Mouse (Mus musculus): ENCODE data around the gene Grb2. TPM values are rescaled to one million over a fixed set of nuclear protein-coding genes. Genes with fewer than 3 reads are reported as not detected.
A peak's percentile ranks its signal among the peaks of the same experiment; 100 is the strongest.

Gene Grb2
- total RNA-seq, 2 experiments from 2014 or later = 122 to 144 TPM

- no peak for DNase-seq
- intact Hi-C loops (cut with DNase I) = loop anchor here (5.0 kb wide), 1 partner anchor 231 kb away; no protein-coding TSS in a partner anchor
Observed at GRCm38 (mm10) chr11:115713447-115713846, 5.0 kb upstream of the Grb2 start.

- intact Hi-C loops (cut with DNase I) = loop anchor here (5.0 kb wide), 1 partner anchor 230 kb away; no protein-coding TSS in a partner anchor
- DNase-seq = no peak
Observed at GRCm38 (mm10) chr11:115712674-115713298, 4.4 kb upstream of the Grb2 start.

- intact Hi-C loops (cut with DNase I) = loop anchor here (5.0 kb wide), 1 partner anchor 230 kb away; no protein-coding TSS in a partner anchor
- no peak for DNase-seq
Observed at GRCm38 (mm10) chr11:115712268-115712667, 3.9 kb upstream of the Grb2 start.

GRCm38 (mm10) chr11:115711133-115711532 is 2.7 kb upstream of the Grb2 start:
- no peak for DNase-seq
- intact Hi-C loops (cut with DNase I) = loop anchor here (5.0 kb wide), 1 partner anchor 229 kb away; no protein-coding TSS in a partner anchor

- no peak for DNase-seq
- intact Hi-C loops (cut with DNase I) = loop anchor here (5.0 kb wide), 1 partner anchor 228 kb away; no protein-coding TSS in a partner anchor
Observed at GRCm38 (mm10) chr11:115709829-115710559, 1.6 kb upstream of the Grb2 start.

GRCm38 (mm10) chr11:115708956-115709828 is 795 bp upstream of the Grb2 start:
- peak in 1 of 2 experiments; percentile 43 for DNase-seq
- intact Hi-C loops (cut with DNase I) = no loop called here

GRCm38 (mm10) chr11:115707313-115708208 is 836 bp downstream of the Grb2 start:
- peak; percentile 44 to 57 for DNase-seq

GRCm38 (mm10) chr11:115706584-115706983 is 1.8 kb downstream of the Grb2 start:
- intact Hi-C loops (cut with DNase I) = no loop called here
- no peak for DNase-seq

More at GRCm38 (mm10) chr11:115707313-115708208, 836 bp downstream of the Grb2 start:
- intact Hi-C loops (cut with DNase I) = no loop called here

- intact Hi-C loops (cut with DNase I) = no loop called here
- no peak for DNase-seq
Observed at GRCm38 (mm10) chr11:115705561-115705960, 2.8 kb downstream of the Grb2 start.

GRCm38 (mm10) chr11:115704648-115705047 is 3.7 kb downstream of the Grb2 start:
- no peak for DNase-seq
- intact Hi-C loops (cut with DNase I) = no loop called here

- DNase-seq = no peak
- intact Hi-C loops (cut with DNase I) = no loop called here
Observed at GRCm38 (mm10) chr11:115703466-115703865, 4.9 kb downstream of the Grb2 start.

- DNase-seq = peak; percentile 95 to 96
- intact Hi-C loops (cut with DNase I) = loop anchor here (5.0 kb wide), 1 partner anchor 47 kb away; no protein-coding TSS in a partner anchor
Observed at GRCm38 (mm10) chr11:115698986-115699728, 9.2 kb downstream of the Grb2 start.

- intact Hi-C loops (cut with DNase I) = loop anchor here (5.0 kb wide), 1 partner anchor 45 kb away; no protein-coding TSS in a partner anchor
- DNase-seq = no peak
Observed at GRCm38 (mm10) chr11:115697722-115698121, 10.7 kb downstream of the Grb2 start.

GRCm38 (mm10) chr11:115697091-115697490 is 11.3 kb downstream of the Grb2 start:
- no peak for DNase-seq

GRCm38 (mm10) chr11:115696471-115696870 is 11.9 kb downstream of the Grb2 start:
- DNase-seq = peak in 1 of 2 experiments; percentile 56
- intact Hi-C loops (cut with DNase I) = loop anchor here (5.0 kb wide), 1 partner anchor 44 kb away; no protein-coding TSS in a partner anchor

More at GRCm38 (mm10) chr11:115697091-115697490, 11.3 kb downstream of the Grb2 start:
- intact Hi-C loops (cut with DNase I) = loop anchor here (5.0 kb wide), 1 partner anchor 45 kb away; no protein-coding TSS in a partner anchor

GRCm38 (mm10) chr11:115693979-115694578 is 14.3 kb downstream of the Grb2 start:
- intact Hi-C loops (cut with DNase I) = no loop called here
- no peak for DNase-seq

- DNase-seq = peak; percentile 40 to 41
- intact Hi-C loops (cut with DNase I) = no loop called here
Observed at GRCm38 (mm10) chr11:115692800-115693199, 15.6 kb downstream of the Grb2 start.

GRCm38 (mm10) chr11:115691976-115692375 is 16.4 kb downstream of the Grb2 start:
- DNase-seq = no peak
- intact Hi-C loops (cut with DNase I) = no loop called here

Measured in heart, postnatal 10 days (tissue).